Mouse (Mus musculus) brain, embryonic 14.5 days (tissue): ENCODE measurements around the gene Wipi1.

Experiments used
- CTCF ChIP-seq: fragments of 200-500 bp; IDR thresholded peaks from 2 replicates; pipeline ENCODE4 v1.5.1; 2012; ENCODE audit warnings: inconsistent platforms, mild to moderate bottlenecking, moderate library complexity, borderline replicate concordance; ENCODE audit not compliant: insufficient read depth, insufficient read length; ENCODE audit errors: extremely low read depth
- POLR2A ChIP-seq: fragments of 200-500 bp; IDR thresholded peaks from 2 replicates; pipeline ENCODE4 v1.6.1; 2012; ENCODE audit warnings: mild to moderate bottlenecking, inconsistent platforms, borderline replicate concordance; ENCODE audit not compliant: poor library complexity, insufficient read depth, insufficient read length, severe bottlenecking; ENCODE audit errors: extremely low read depth

DNA sequence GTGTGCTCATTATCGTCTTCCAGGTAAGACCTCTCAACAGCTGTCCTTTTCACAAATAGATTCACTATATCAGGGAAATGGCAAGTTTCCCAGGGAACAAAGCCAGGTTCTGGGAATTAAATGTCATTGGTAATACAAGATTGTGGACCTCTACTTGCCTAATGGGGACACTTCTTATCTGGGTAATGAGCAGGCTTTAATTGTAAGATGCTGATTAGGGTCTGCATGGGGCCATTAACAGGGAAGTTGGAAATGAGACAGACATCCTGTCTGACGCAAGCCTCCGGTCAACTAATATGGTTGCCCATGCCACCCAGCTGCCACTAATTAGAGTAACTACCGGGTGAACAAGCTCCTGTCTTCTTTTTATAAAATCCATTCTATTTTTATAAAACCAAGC lies 4.6 kb upstream of the Wipi1 start:
- TF ChIP-seq POLR2A (no peak), CTCF (no peak)
